Mouse (Mus musculus): Measurements from ENCODE around the gene Qpctl.

GRCm38 (mm10) chr7:19184758-19185157 lies 35.7 kb upstream of the Qpctl start:
- TF ChIP-seq POLR2A (IDR thresholded peaks at IDR 0.05; ENCODE audit: borderline replicate concordance, extremely low read depth, insufficient read depth, insufficient read length, poor library complexity, severe bottlenecking), result no peak
- no peak for TF ChIP-seq CTCF (IDR thresholded peaks at IDR 0.05; ENCODE audit: borderline replicate concordance, extremely low read depth, insufficient read depth, insufficient read length)

Data from brain, embryonic 14.5 days (tissue).